Mouse (Mus musculus) kidney, adult 2 months (tissue): Measurements from ENCODE around the gene Usp35.

Experiments used
- CTCF ChIP-seq: fragments of 200-500 bp; conservative IDR thresholded peaks from 2 replicates; pipeline ENCODE4 v1.5.1; 2011; ENCODE audit warnings: low read depth, mild to moderate bottlenecking, control low read depth, low read length, moderate library complexity, mixed read lengths; ENCODE audit not compliant: insufficient read depth, insufficient read length
- POLR2A ChIP-seq: fragments of 200-500 bp; IDR thresholded peaks from one replicate; pipeline ENCODE4 v1.6.1; 2011; ENCODE audit warnings: low read depth, low read length, control low read depth

DNA sequence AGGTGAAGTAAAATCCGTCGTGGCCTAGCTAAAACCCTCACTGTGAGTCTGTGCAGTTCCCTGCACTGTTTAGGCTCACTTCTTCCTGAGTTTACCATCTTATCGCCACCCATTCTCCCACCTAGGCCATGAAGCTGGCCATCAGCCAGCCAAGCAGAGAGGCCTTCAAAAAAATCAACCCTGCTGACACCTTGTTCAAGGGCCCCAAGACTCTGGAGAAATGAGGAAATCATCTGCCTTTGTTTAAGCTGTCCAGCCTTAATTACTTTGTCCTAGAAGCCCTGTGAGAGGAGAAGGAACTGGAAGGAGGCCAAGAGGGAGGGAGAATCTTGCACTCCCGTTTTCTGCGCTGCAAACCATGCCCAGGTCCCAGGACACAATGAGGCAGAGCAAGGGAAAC lies 24.4 kb upstream of the Usp35 start:
- no peak for TF ChIP-seq CTCF
- TF ChIP-seq POLR2A: no peak
